Mouse (Mus musculus) ES-Bruce4 (cell line): ENCODE data around the gene Ppard.

Experiments used
- CTCF ChIP-seq: IDR thresholded peaks from one replicate; pipeline ENCODE4 v1.8.1; 2011; ENCODE audit warnings: low read depth, low read length
- POLR2A ChIP-seq: IDR thresholded peaks from one replicate; pipeline ENCODE4 v1.8.1; 2011; ENCODE audit warnings: low read length; ENCODE audit not compliant: insufficient read depth

DNA sequence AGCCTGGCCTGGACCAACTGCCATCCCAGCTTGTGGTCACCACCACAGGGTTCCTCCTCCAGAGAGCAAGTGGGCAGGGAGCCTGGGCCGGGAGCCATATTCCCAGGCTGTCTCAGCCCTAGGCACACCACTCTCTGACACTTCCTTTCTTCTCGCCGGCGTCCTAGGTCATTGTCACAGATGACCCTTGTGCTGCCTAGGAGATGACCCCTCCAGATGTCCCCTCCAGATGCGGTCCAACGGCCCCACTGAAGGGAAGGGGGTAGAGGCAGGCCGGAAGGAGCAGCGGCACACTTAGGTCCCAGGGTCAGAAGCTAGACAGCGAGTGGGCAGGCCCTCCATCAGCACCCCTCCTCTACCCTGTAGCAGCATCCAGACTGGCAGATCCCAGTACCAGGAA is 67.8 kb downstream of the Ppard start:
- TF ChIP-seq CTCF (no peak), POLR2A (no peak)
